Mouse (Mus musculus) cerebellum, postnatal 36 days (tissue): ENCODE results near the gene Olfr488.
"Not testable (repeated sequence)": the region's sequence is repeated elsewhere in the genome, so short reads cannot be mapped to it uniquely, and the experiment has no call there.

ENCODE experiments used
- DNase-seq, 2 experiments: peaks; one replicate each; pipeline ENCODE4 v3.0.0; 2021 to 2022; ENCODE audit warnings: mixed read lengths in 2 of 2

Olfr488 gene

DNA sequence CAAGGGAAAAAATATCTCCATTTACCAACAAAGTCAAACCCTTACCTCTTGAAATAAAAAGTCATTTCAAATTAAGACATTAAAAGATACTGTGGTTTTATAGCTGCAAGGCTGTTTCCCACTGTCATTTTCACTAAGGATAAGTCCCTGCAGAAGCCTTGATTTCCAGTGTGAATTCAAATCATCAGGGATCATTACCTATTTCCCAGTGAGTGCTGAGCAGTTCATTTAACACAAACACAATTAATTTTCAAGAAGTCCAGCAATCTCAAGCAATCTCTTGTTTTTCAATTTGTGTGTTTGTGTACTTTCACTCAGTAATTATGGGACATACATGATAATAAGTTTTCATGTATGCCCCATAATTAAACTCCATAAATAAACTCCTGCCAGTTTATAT lies at the start of gene Olfr488:
Gene Olfr488 (minus strand): TSS at position 101 of the 400 bp plus-strand sequence.
- DNase-seq, result no peak

- no peak for DNase-seq
Measured at GRCm38 (mm10) chr7:108288834-108289233, 30.7 kb upstream of the Olfr488 start, which contains the start of gene Olfr490. Gene Olfr490, minus strand, starts transcription at chr7:108288934.

DNA sequence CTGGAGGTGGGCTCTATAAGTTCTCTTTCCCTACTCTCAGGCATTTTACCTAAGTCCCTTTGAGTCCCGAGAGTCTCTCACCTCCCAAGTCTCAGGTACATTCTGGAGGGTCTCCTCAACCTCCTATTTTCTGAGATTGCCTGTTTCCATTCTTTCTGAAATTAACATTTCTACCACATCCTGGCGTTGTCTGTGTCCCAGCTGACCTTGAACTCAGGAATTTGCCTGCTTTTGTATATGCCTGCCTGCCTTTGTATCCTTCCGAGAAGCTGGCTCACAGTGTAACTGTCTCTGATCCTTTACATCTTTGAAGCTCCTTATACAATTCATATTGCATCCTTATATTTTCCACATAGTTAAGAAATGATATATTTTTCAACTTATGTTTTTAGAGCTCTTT lies 24.6 kb downstream of the Olfr488 start:
- no peak for DNase-seq

- DNase-seq, result not testable (repeated sequence)
Measured at GRCm38 (mm10) chr7:108214536-108214935, 43.6 kb downstream of the Olfr488 start, which contains the start of gene Olfr487. Gene Olfr487, minus strand, starts transcription at chr7:108214636.
